Mouse (Mus musculus): ENCODE results near the gene Ddx59.

The Ddx59 gene

DNA sequence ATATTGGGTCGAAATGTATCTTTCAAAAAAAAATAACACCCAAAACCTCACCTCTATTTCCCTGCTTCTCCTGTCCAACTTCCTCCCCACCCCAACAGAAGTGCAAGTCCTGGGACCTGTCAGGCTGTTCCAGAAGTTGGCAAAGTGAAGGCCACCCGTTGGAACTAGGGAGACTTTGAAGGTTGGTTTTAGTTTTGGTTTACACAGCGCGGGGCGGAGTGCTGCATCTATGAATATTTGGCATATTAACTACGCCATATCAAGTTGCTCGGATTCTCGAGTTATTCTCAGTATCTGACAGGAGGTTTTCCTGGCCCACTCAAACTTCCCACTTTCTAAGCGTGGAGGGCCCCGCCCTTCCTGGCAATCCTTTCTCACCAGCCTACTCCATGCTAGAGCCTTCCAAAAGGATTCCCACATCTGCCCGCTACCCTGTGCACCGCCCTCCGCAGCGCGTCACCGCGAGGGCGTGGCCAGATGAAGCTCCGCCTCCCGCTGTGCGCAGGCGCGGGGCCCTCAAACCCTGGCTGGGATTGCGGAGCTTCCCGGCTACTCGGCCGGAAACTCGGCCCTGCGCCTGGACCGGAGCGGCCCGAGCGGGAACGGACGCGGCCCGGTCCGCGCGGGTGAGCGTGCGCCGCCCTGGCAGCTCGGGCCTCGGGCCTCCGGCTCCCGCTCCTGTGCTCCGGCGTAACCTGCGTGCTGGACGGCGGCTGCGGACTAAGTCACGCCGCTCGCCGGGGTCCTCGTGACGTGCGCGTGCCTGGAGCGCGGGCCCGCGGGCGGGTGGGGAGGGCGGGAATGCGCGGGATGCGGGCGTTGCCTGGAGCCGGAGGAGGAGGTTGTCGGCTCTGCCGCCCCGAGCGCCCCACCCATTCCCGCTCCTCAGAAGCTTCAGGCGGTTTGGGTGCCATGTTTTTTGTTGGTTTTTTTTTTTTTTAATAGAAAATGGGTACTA lies at the start of gene Ddx59:
Gene Ddx59, plus strand, starts transcription at position 474 of the 958 bp plus-strand sequence.
- DNase-seq (ENCODE audit: low read depth, low spot score), result peak; percentile 82

DNA sequence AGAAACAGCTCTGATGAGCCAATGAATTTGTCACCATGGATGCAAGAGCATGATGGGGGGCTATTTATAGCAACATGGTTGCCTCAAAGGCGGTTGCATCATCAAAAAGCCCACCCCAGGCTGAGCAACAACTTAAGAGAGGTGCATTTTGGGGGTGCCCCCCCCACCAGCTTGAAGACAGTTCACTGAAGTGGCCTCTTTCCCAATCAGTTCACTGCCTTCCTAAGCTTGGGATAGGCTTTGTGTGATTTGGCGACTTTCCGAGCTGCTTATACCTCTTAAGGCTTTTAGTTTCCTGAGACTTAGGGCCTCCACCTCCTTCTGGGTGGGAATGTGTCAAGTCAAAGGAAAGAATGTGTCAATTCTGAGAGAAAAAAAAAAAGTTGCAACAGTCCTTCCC lies 49.1 kb upstream of the Ddx59 start:
- DNase-seq (ENCODE audit: low read depth, low spot score), result no peak

DNA sequence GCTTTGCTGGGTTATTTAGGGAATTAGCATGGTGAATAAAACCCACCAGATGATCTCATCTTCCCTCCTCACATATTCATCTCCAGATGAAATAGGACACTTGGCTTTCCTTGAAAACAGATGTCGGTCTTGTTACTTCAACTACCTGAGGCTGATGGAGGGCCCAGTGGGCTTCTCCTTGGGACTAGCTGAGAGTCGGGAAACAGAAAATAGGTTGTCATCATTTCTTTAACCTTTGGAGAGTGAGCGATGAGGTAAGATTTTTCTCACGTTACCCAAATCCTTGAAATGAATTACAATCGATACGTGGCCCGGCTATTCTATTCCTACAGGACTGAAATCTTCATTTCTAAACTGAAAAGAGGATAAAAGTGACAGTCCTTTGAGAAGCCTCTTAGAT lies 35.8 kb upstream of the Ddx59 start:
- no peak for DNase-seq (ENCODE audit: low read depth, low spot score)

DNA sequence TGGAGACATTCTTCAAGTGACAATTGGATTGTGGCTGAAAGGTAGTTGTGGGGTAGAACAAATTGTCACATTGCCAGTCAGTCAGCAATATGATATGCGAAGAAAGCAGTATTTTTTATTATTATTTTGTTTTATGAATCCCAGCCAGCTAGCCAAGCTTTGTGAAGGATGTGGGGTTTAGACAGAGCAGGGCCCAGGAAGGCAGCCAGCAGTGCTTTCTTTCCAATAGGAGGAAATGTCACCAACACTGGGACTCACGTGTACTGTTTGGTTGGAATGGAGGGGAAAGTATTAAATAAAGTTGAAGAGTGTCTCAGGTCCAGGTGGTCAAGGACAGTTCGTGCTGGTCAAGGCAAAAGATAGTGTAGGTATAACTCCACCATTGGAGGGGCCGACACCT lies 34.9 kb upstream of the Ddx59 start:
- DNase-seq (ENCODE audit: low read depth, low spot score), result no peak

GRCm38 (mm10) chr1:136380606-136381005 lies 34.5 kb upstream of the Ddx59 start:
- no peak for DNase-seq (ENCODE audit: low read depth, low spot score)

DNA sequence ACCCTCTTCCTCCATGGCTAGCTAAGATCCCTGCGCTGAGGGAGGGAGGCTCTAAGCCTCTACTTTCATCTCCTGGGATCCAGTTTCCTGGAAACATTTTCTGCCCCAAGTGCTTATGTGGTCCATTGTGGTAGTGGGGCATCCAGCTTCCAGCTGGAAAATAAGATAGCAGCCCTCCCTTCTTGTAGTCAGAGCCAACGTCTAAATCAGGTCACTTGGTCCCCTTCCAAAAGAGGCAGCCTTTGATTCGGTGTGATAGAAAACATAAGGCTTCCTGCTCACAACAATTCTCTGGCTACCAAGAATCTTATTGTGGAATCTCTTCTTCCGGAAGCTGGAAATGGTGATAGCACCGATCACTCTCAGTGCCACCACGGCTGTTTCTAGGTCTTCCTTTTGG lies 33.9 kb upstream of the Ddx59 start:
- no peak for DNase-seq (ENCODE audit: low read depth, low spot score)

DNA sequence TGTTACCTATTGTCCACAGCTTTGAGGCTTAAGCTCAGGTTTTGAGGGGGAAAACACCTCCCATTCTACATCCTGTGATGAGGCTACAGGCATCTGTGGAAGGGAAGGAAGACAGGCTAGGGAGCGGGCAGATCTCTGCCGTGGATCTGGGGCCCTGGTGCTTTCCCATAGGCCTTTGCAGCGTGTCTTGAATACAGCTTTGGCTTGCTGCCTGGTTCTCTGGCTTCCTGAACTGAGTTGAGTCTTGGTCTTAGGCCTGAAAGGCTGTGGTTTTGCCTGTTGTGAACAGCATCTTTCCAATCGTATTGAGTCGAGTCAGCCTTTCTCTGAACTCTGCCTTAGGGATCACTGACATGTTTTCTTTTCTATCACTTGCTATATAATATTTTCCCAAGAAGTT lies 33.5 kb upstream of the Ddx59 start:
- no peak for DNase-seq (ENCODE audit: low read depth, low spot score)

DNA sequence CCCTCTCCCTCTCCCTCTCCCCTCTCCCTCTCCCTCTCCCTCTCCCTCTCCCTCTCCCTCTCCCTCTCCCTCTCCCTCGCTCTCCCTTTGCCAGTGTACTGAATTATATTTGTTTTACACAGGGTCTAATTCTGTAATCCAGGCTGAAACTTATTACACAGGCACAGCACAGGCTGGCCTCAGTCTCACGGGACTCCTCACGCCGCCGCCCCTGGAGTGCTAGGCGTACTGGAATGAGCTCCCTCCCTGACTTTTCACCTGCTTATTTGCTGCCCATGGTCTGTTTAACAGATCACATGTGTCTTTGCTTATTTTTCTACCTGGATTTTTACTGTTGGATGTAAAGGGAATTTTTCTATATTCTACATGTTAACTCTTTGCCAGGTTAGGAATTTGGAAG lies 28.2 kb upstream of the Ddx59 start:
- no peak for DNase-seq (ENCODE audit: low read depth, low spot score)

DNA sequence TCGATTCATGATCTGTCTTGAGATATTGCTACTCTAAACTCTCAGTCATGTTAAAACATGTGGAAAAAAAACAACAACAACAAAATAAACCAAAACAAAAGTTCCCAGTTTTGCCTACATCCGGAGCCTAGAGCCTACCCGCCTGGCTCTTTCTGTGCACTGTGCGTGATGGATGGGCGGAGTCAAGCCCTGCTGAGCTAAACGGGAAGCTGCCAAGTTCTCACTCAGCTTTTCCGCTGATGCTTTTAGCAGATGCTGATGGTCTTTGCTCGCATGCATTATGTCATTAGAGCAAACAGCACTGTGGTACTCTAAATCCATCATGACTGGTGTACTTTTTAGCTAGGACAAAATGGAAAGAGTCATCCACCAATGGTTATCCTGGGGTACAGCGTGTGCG lies 20.6 kb upstream of the Ddx59 start:
- no peak for DNase-seq (ENCODE audit: low read depth, low spot score)

DNA sequence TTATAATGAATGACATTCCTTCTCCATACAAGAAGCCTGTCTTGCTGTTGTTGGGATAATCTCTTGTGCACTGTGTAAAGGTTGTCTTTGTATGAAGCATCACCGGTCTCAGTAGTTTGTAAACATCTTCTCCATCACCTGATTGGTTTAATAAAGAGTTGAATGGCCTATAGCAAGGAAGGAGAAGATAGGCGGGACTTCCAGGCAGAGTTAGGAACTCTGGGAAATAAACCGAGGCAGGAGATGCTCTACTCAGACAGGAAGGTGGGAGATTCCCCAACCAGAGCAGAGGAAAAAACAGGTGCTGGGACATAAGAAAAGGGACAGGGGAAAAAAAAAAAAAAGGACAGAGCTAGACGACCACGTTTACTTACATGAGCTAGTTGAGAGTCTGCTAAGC lies 20.0 kb upstream of the Ddx59 start:
- no peak for DNase-seq (ENCODE audit: low read depth, low spot score)

DNA sequence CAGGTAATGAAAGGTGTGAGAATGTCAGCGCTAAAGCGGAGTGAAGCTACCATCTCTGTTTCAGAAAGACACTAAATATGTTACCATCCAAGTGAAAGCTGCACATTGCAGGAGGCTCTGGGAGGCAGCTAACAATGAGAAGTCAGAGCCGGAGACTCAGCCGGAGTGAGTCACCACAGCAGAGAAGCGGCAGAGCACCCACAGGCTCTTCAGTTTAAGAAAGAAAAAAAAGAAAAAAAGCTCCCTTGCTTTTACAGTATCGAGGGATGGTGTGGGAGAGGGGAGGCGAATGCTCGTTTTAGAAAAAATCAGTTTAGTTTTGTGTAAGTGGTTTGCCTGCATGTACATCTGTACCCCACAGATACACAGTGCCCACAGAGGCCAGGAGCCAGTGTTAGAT lies 13.8 kb upstream of the Ddx59 start:
- no peak for DNase-seq (ENCODE audit: low read depth, low spot score)

GRCm38 (mm10) chr1:136409631-136410030 lies 5.4 kb upstream of the Ddx59 start:
- DNase-seq (ENCODE audit: low read depth, low spot score), result no peak

DNA sequence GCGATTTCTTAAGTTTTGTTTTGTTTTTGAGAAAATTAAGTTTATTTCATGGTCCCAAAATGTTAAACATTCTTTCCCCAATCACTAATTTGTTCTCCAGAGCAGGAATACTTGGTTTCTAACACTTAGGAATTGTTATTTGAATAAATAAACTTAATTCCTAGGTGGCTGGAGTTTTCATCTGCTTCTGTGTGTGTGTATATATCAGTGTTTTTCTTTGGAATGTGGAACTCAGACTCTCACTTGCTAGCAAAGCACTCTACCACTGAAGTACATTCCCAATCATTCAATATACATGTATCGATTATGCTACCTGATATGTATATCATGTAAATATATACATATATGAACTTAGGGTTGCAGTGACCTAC lies 670 bp downstream of the Ddx59 start:
- no peak for DNase-seq (ENCODE audit: low read depth, low spot score)

DNA sequence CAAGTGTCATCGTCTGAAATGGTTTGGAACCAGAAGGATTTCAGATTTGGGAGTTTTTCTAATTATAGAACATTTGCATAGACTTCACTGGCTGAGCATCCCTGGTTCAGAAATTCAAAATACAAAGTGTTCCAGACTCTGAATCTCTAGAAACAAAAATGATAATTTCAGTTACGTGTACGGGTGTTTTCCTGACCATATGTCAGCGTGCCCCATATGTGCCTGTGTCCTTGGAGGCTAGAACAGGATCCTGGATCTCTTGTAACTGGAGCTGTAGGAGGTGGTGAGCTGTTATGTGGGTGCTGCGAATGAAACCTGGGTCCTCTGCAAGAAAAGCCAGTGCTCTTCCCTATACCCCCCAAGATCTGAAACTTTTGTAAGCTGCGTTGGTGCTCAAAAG lies 3.3 kb downstream of the Ddx59 start:
- peak; percentile 26 for DNase-seq (ENCODE audit: low read depth, low spot score)

GRCm38 (mm10) chr1:136427166-136427969 lies 12.3 kb downstream of the Ddx59 start:
- no peak for DNase-seq (ENCODE audit: low read depth, low spot score)

DNA sequence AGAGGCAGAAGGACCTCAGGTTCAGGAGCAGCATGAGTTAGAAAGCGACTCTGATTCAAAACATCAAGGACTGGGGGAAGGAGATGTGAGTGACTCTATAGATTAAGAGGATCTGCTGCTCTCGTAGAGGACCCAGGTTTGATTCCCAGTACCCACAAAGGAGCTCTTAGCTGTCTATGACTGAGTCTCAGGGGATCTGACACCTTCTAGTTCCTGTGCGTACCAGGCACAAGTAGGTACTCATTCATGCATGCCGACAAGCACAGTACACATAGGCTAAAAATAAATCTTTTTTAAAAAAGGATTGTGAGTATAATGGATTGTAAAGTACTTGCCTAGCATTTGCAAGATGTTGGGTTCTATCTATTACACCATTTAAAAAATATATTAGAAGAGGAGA lies 13.9 kb downstream of the Ddx59 start:
- no peak for DNase-seq (ENCODE audit: low read depth, low spot score)

DNA sequence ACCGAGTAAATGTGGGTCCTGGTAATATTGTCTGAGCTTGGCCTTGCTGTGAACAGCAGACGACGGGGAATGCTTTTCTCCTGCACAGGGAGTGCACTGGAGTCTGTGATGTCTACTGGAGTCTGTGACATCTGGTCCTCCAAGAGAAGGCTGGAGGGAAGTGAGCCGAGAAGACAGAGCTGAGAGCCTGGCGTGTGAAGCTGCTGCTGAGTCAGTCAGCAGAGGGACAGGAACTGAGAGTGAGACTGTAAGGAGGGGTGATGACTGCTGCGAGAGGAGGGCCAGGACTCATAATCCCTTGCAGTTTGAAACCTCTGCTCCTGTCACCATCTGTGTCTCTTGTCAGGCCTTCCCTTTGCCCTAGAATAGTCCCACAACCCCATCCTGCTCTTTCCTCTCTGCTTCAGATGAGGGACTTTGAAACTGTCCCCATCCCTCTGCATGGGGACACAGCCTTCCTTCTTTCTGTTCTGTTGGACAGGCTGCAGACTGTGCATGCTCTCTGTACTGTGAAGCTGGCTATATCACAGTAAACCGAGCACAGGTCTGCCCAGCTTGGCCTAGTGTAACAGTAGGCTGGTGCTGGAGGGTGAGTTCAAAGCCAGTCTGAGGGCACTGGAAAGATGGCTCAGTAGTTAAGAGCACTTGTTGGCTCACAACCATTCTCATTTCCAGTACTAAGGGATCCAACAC lies 15.2 kb downstream of the Ddx59 start:
- no peak for DNase-seq (ENCODE audit: low read depth, low spot score)

DNA sequence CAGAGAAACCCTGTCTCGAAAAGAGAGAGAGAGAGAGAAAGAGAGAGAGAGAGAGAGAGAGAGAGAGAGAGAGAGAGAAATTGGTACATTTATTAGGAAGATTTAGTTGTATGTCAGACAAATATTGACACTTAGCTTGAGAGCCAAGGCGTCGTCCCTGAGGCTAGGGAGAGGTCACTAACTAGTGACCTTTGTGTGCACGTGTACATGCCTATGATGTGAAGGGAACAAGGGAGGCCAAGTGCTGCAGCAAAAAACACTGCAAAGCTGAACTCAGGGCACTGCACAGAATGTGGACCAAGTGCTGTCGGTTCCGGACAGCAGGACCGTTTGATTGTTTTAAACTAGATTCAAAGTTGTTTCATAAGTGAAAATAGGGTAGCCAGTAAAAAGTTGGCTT lies 25.7 kb downstream of the Ddx59 start:
- DNase-seq (ENCODE audit: low read depth, low spot score), result no peak

GRCm38 (mm10) chr1:136442809-136443208 lies 27.7 kb downstream of the Ddx59 start:
- DNase-seq (ENCODE audit: low read depth, low spot score), result no peak

DNA sequence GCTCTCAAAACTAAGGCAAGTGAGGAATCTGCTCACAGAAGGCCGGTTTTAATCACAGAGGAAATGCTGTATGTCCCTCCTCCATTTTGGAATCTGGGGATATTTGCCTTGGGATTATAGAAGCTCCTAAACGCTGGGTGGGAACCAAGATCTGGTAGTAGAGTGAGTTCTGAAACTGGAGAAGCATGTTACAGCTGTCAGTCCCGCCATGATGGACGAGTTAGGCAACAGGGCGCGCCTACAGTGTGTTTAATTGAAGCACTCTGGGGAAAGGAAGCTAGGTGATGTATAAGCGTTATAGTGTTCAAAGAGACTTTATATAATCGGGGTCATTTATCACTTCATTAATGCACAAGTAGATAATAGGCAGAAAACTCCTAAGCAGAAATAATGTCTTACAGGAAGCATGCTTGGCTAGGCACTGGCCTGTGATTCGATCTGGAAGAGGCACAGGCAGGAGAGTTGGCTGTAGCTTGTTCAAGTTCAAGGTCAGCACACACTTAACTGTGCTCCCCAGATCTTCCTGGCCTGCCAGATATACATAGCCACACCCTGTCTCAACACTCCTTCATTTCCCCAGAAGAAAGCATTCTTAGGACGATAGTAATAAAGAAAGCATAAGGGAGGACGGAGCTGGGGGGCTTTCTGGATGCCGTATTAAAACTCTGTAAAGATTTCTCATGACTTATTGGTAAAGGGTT lies 29.6 kb downstream of the Ddx59 start:
- no peak for DNase-seq (ENCODE audit: low read depth, low spot score)

GRCm38 (mm10) chr1:136446933-136447332 lies 31.9 kb downstream of the Ddx59 start:
- DNase-seq (ENCODE audit: low read depth, low spot score), result no peak

- DNase-seq (ENCODE audit: low read depth, low spot score), result no peak
Observed at GRCm38 (mm10) chr1:136447338-136447737, 32.3 kb downstream of the Ddx59 start.
